Mouse (Mus musculus): Measurements from ENCODE around the gene C1qb. TPM values are rescaled to one million over a fixed set of nuclear protein-coding genes. Genes with fewer than 3 reads are reported as not detected.

Gene C1qb
- polyA plus RNA-seq, 1 experiment from 2014 or later = 196 TPM

DNA sequence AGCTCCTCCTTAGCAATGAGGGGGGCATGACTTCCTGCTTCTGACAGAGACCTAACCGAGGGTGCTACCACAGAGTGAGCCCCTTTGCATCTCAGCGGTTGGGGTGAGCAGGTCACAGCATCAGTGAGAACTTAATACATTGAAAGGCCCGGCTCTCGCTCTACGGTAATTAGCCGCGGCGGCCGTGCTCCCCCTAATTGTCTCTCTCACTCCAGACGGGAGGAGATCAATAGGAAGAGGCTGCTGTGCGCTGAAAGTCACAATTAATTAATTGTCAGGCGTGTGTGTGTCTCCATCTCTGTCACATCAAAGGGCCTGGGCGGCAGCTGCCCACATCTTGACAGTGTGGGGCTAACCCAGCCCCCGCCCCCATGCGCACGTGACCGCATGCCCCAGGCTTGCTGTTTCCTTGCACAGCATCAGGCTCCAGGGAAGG lies 25.2 kb upstream of the C1qb start:
- H3K4me1 ChIP-seq (ENCODE audit: insufficient read depth) = 0 out of 2 replicates have a peak, but pooled peaks cover 3% of the 10 kb centered on the region
- H3K4me3 ChIP-seq (ENCODE audit: low read depth, low read length) = no peak overlapping the region
- DNase-seq = no peak
- H3K4me2 ChIP-seq (ENCODE audit: low read depth, low read length) = no peak overlapping the region
- TF ChIP-seq CTCF (IDR thresholded peaks at IDR 0.05; ENCODE audit: low read depth) (no peak), EP300 (IDR thresholded peaks at IDR 0.05; ENCODE audit: low read depth) (no peak)
- H3K9ac ChIP-seq (replicated peaks) = no peak overlapping the region
- H3K27ac ChIP-seq (ENCODE audit: low read depth) = no peak overlapping the region
- 9% methylated on average over 17 of the region's 17 CpGs for WGBS (ENCODE audit: insufficient replicate concordance)
- H3K27me3 ChIP-seq (ENCODE audit: insufficient read depth, low read length) = peaks cover 16% of the 10 kb centered on the region
- H3K36me3 ChIP-seq (replicated peaks; ENCODE audit: insufficient read depth, low read length) = no peaks in the 10 kb centered on the region
- no peaks in the 10 kb centered on the region for H3K9me3 ChIP-seq (ENCODE audit: low read length)
- ATAC-seq = no peak

DNA sequence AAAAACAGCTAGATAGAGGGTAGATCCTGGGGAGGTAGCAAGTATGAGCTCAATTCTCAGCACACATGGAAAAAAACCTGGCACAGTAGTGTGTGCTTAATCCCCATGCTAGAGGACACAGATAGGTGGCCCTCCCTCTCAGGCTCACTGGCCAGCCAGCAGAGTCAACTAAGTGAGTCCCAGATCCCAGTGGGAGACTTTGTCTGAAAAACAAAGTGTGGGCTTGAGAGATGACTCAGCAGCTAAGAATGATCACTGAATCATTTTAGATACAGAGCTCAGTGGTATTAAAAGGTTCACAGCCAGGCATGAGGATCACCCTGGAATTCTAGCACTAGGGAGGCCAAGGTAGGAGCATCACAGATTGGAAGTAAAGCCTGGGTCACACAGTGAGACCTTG lies 21.8 kb upstream of the C1qb start:
- TF ChIP-seq EP300 (IDR thresholded peaks at IDR 0.05; ENCODE audit: low read depth) = no peak
- no peak for TF ChIP-seq CTCF (IDR thresholded peaks at IDR 0.05; ENCODE audit: low read depth)
- Histone ChIP-seq H3K4me1 (ENCODE audit: insufficient read depth) (0 out of 2 replicates have a peak, but pooled peaks cover 3% of the 10 kb centered on the region), H3K9ac (replicated peaks) (no peak overlapping the region), H3K36me3 (replicated peaks; ENCODE audit: insufficient read depth, low read length) (no peaks in the 10 kb centered on the region), H3K9me3 (ENCODE audit: low read length) (no peaks in the 10 kb centered on the region), H3K27me3 (ENCODE audit: insufficient read depth, low read length) (peaks cover 30% of the 10 kb centered on the region), H3K27ac (ENCODE audit: low read depth) (no peak overlapping the region), H3K4me2 (ENCODE audit: low read depth, low read length) (no peak overlapping the region), H3K4me3 (ENCODE audit: low read depth, low read length) (no peak overlapping the region)
- ATAC-seq = no peak
- DNase-seq = no peak

DNA sequence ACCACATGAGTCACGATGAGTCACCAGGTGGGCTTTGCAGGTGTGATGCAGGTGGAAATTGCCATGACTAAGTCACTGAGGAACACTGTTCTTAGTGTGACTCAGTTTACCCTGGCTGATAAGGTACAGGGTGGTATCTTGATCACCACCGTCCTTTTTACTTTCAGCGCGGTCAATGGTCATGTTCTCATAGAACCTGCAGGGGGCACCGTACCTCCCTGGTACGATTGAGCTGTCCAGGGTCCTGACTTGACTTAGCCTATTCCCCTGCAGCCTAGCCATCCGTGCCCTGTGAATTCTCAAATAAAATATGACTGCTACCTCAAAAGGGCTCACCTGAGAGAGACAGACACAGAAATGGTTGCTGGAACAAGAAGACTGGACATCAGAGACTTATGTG lies 21.0 kb upstream of the C1qb start:
- peak; percentile 77 for TF ChIP-seq CTCF (IDR thresholded peaks at IDR 0.05; ENCODE audit: low read depth)
- no peak for TF ChIP-seq EP300 (IDR thresholded peaks at IDR 0.05; ENCODE audit: low read depth)
- Histone ChIP-seq H3K9me3 (ENCODE audit: low read length) (no peaks in the 10 kb centered on the region), H3K9ac (replicated peaks) (no peak overlapping the region), H3K36me3 (replicated peaks; ENCODE audit: insufficient read depth, low read length) (no peaks in the 10 kb centered on the region), H3K27ac (ENCODE audit: low read depth) (no peak overlapping the region), H3K4me3 (ENCODE audit: low read depth, low read length) (no peak overlapping the region), H3K27me3 (ENCODE audit: insufficient read depth, low read length) (peaks cover 28% of the 10 kb centered on the region), H3K4me2 (ENCODE audit: low read depth, low read length) (no peak overlapping the region), H3K4me1 (ENCODE audit: insufficient read depth) (0 out of 2 replicates have a peak, but pooled peaks cover 3% of the 10 kb centered on the region)
- 13% methylated on average over 7 of the region's 7 CpGs for WGBS (ENCODE audit: insufficient replicate concordance)
- ATAC-seq (no peak), DNase-seq (peak; percentile 69)

DNA sequence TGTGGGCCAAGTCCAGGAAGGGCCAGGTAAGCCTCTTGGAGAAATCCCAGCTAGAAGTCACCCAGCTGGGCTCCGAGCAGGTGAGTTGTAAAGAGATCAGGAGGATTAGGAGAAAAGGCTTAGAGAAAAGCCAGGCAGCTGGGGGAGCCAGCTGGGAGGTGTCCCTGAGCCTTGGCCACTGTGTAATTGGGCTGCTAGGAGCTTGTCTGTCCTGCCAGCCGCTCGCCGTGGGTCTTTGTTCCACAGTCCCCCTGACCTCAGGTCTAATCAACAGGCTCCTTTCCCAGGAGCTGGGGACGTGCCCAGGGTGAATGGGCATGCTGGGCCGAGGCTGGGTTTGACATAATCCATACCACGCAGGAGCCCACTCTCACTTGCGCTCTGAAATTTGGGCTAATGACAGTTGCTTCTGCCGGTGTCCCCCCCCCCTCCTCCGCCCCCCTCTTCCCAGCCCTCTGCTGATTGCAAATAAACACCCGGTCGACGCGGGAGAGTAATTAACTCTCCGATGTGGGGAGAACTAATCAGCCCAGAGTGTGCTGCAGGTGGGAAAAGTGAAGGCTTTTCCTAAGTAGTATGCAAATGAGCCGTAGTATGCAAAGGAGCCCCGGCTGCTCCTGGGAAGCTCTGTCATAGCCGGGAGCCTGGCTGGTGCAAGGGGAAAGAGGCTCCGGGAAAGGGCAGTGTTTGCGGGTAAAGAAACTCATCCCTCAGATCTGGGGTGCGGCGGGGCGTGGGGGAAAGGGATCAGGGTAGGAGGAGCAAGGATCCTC lies 19.0 kb upstream of the C1qb start:
- Histone ChIP-seq H3K36me3 (replicated peaks; ENCODE audit: insufficient read depth, low read length) (no peaks in the 10 kb centered on the region), H3K4me1 (ENCODE audit: insufficient read depth) (0 out of 2 replicates have a peak, but pooled peaks cover 3% of the 10 kb centered on the region), H3K27ac (ENCODE audit: low read depth) (no peak overlapping the region), H3K4me2 (ENCODE audit: low read depth, low read length) (no peak overlapping the region), H3K27me3 (ENCODE audit: insufficient read depth, low read length) (0 out of 2 replicates have a peak, but pooled peaks cover 22% of the 10 kb centered on the region), H3K4me3 (ENCODE audit: low read depth, low read length) (no peak overlapping the region), H3K9ac (replicated peaks) (no peak overlapping the region), H3K9me3 (ENCODE audit: low read length) (no peaks in the 10 kb centered on the region)
- no peak for TF ChIP-seq CTCF (IDR thresholded peaks at IDR 0.05; ENCODE audit: low read depth)
- TF ChIP-seq EP300 (IDR thresholded peaks at IDR 0.05; ENCODE audit: low read depth) = no peak
- ATAC-seq (no peak), DNase-seq (no peak)
- 3% methylated on average over 23 of the region's 23 CpGs for WGBS (ENCODE audit: insufficient replicate concordance)

DNA sequence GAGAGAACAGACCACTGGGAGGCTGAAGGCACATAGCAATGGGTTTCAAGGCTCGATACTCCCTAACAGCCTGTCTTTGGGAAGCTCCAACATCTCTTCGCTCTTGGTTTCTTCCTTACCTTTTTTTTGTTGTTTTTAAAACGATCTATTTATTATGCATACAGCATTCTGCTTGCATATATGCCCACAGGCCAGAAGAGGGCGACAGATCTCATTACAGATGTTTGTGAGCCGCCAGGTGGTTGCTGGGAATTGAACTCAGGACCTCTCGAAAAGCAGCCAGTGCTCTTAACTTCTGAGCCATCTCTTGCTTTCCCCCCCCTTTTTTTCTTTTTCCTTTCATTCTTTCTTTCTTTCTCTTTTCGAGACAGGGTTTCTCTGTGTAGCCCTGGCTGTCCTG lies 13.2 kb upstream of the C1qb start:
- TF ChIP-seq EP300 (IDR thresholded peaks at IDR 0.05; ENCODE audit: low read depth) (no peak), CTCF (IDR thresholded peaks at IDR 0.05; ENCODE audit: low read depth) (peak; percentile 47)
- peaks cover 9% of the 10 kb centered on the region; the same call in 1 of the 2 replicates for H3K27me3 ChIP-seq (ENCODE audit: insufficient read depth, low read length)
- ATAC-seq (no peak), DNase-seq (no peak)
- no peaks in the 10 kb centered on the region for H3K4me1 ChIP-seq (ENCODE audit: insufficient read depth)
- H3K9ac ChIP-seq (replicated peaks) = no peak overlapping the region
- no peak overlapping the region for H3K4me2 ChIP-seq (ENCODE audit: low read depth, low read length)
- no peaks in the 10 kb centered on the region for H3K9me3 ChIP-seq (ENCODE audit: low read length)
- no peak overlapping the region for H3K4me3 ChIP-seq (ENCODE audit: low read depth, low read length)
- 55% methylated on average over 7 of the region's 7 CpGs for WGBS (ENCODE audit: insufficient replicate concordance)
- H3K36me3 ChIP-seq (replicated peaks; ENCODE audit: insufficient read depth, low read length) = no peaks in the 10 kb centered on the region
- H3K27ac ChIP-seq (ENCODE audit: low read depth) = no peak overlapping the region

DNA sequence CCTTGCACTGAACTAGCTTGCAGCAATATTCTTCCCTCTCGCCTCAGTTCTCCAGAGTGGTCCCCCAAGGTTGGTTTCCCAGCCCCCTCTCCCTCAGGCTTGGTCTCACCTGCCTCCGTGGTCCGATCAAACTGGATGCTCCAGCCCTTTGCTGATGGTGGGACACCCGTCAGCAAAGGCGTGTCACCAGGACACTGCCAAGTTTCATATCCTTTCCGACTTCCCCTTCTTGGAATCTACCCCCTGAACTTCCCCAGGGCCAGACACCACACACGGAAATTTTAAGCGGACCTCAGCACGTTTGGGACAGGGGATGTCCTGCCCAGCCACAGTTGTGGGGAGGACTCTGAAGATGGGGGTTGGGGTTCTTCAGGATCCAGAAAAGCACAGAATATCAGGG lies 12.7 kb upstream of the C1qb start, which contains the start of gene C1qa:
TSS of gene C1qa (minus strand) at position 167 of the 400 bp plus-strand sequence.
- H3K4me3 ChIP-seq (ENCODE audit: low read depth, low read length) = 0 out of 2 replicates have a peak within 1 kb of the TSS, but pooled peaks have one; percentile 5
- DNase-seq = no peak
- no peaks in the 10 kb centered on the region for H3K4me1 ChIP-seq (ENCODE audit: insufficient read depth)
- no peak for TF ChIP-seq CTCF (IDR thresholded peaks at IDR 0.05; ENCODE audit: low read depth)
- no peak for TF ChIP-seq EP300 (IDR thresholded peaks at IDR 0.05; ENCODE audit: low read depth)
- H3K4me2 ChIP-seq (ENCODE audit: low read depth, low read length) = no peak within 1 kb of the TSS
- peak; percentile 57 for ATAC-seq
- H3K27ac ChIP-seq (ENCODE audit: low read depth) = 0 out of 2 replicates have a peak within 1 kb of the TSS, but pooled peaks have one; percentile 22
- peaks cover 9% of the 10 kb centered on the region; the same call in 1 of the 2 replicates for H3K27me3 ChIP-seq (ENCODE audit: insufficient read depth, low read length)
- H3K9me3 ChIP-seq (ENCODE audit: low read length) = no peaks in the 10 kb centered on the region
- WGBS (ENCODE audit: insufficient replicate concordance) = 59% methylated on average over 9 of the region's 9 CpGs
- H3K9ac ChIP-seq (replicated peaks) = no peak within 1 kb of the TSS; the same call in 1 of the 2 replicates
- H3K36me3 ChIP-seq (replicated peaks; ENCODE audit: insufficient read depth, low read length) = no peaks in the 10 kb centered on the region

Measured in liver, postnatal 0 days (tissue).